Mouse (Mus musculus) G1E (cell line): ENCODE results near the gene Lhx2.

ENCODE experiments used
- CTCF ChIP-seq: IDR thresholded peaks from 2 replicates; pipeline ENCODE4 v1.5.1; 2012; ENCODE audit warnings: low read depth, low read length, inconsistent platforms, mixed read lengths
- GATA1 ChIP-seq: IDR thresholded peaks from 2 replicates; pipeline ENCODE4 v1.6.1; 2012; ENCODE audit warnings: borderline replicate concordance, low read length, inconsistent platforms, mixed read lengths
- POLR2AphosphoS5 ChIP-seq: IDR thresholded peaks from 2 replicates; pipeline ENCODE4 v1.6.1; 2012; ENCODE audit warnings: low read depth, low read length, inconsistent platforms; ENCODE audit not compliant: insufficient replicate concordance

GRCm38 (mm10) chr2:38359811-38360210, 20.7 kb downstream of the Lhx2 start:
- TF ChIP-seq CTCF (no peak), GATA1 (no peak), POLR2AphosphoS5 (no peak)
